Mouse (Mus musculus): ENCODE data around the gene Lipe. TPM values are rescaled to one million over a fixed set of nuclear protein-coding genes. Genes with fewer than 3 reads are reported as not detected.

Gene Lipe
- polyA plus RNA-seq, 2 experiments: 3.5 to 10.4 TPM

- Histone ChIP-seq H3K36me3 (ENCODE audit: control insufficient read depth, insufficient read depth, low read length) (peaks cover 89% of the 10 kb centered on the region), H3K9ac (ENCODE audit: low read depth, low read length, severe bottlenecking) (no peak overlapping the region), H3K9me3 (ENCODE audit: control insufficient read depth, low read length) (no peaks in the 10 kb centered on the region), H3K4me2 (replicated peaks; ENCODE audit: low read depth, low read length, severe bottlenecking) (no peak overlapping the region), H3K27me3 (ENCODE audit: control insufficient read depth, insufficient read depth, low read length) (no peaks in the 10 kb centered on the region), H3K4me3 (replicated peaks; ENCODE audit: low read length) (no peak overlapping the region), H3K4me1 (ENCODE audit: control insufficient read depth, insufficient read depth, low read length) (no peaks in the 10 kb centered on the region), H3K27ac (replicated peaks; ENCODE audit: low read depth, low read length) (no peak overlapping the region)
- 87% methylated on average over 17 of the region's 19 CpGs for WGBS
- no peak for ATAC-seq (ENCODE audit: low FRiP score, low read depth)
- no peak for TF ChIP-seq POLR2A (IDR thresholded peaks at IDR 0.05; ENCODE audit: borderline replicate concordance, extremely low read depth, insufficient read depth, insufficient read length)
- DNase-seq (ENCODE audit: low spot score): no peak
These were observed 39.7 kb downstream of the Lipe start for GRCm38 (mm10) chr7:25358721-25359206.

- Histone ChIP-seq H3K9ac (ENCODE audit: low read depth, low read length, severe bottlenecking) (no peak overlapping the region), H3K4me1 (ENCODE audit: control insufficient read depth, insufficient read depth, low read length) (no peaks in the 10 kb centered on the region), H3K4me2 (replicated peaks; ENCODE audit: low read depth, low read length, severe bottlenecking) (no peak overlapping the region), H3K36me3 (ENCODE audit: control insufficient read depth, insufficient read depth, low read length) (peaks cover 91% of the 10 kb centered on the region), H3K4me3 (replicated peaks; ENCODE audit: low read length) (no peak overlapping the region), H3K9me3 (ENCODE audit: control insufficient read depth, low read length) (no peaks in the 10 kb centered on the region), H3K27me3 (ENCODE audit: control insufficient read depth, insufficient read depth, low read length) (no peaks in the 10 kb centered on the region), H3K27ac (replicated peaks; ENCODE audit: low read depth, low read length) (no peak overlapping the region)
- 92% methylated on average over 8 of the region's 8 CpGs for WGBS
- TF ChIP-seq POLR2A (IDR thresholded peaks at IDR 0.05; ENCODE audit: borderline replicate concordance, extremely low read depth, insufficient read depth, insufficient read length): no peak
- DNase-seq (ENCODE audit: low spot score) (no peak), ATAC-seq (ENCODE audit: low FRiP score, low read depth) (no peak)
These were observed 49.6 kb downstream of the Lipe start for GRCm38 (mm10) chr7:25348861-25349260.

- H3K27me3 ChIP-seq (ENCODE audit: control insufficient read depth, insufficient read depth, low read length): no peaks in the 10 kb centered on the region
- no peak overlapping the region for H3K27ac ChIP-seq (replicated peaks; ENCODE audit: low read depth, low read length)
- H3K4me3 ChIP-seq (replicated peaks; ENCODE audit: low read length): no peak overlapping the region
- DNase-seq (ENCODE audit: low spot score): no peak
- no peaks in the 10 kb centered on the region for H3K9me3 ChIP-seq (ENCODE audit: control insufficient read depth, low read length)
- WGBS: 80% methylated on average over 19 of the region's 20 CpGs
- no peaks in the 10 kb centered on the region for H3K4me1 ChIP-seq (ENCODE audit: control insufficient read depth, insufficient read depth, low read length)
- H3K4me2 ChIP-seq (replicated peaks; ENCODE audit: low read depth, low read length, severe bottlenecking): no peak overlapping the region
- no peak for TF ChIP-seq POLR2A (IDR thresholded peaks at IDR 0.05; ENCODE audit: borderline replicate concordance, extremely low read depth, insufficient read depth, insufficient read length)
- ATAC-seq (ENCODE audit: low FRiP score, low read depth): no peak
- H3K36me3 ChIP-seq (ENCODE audit: control insufficient read depth, insufficient read depth, low read length): peaks cover 82% of the 10 kb centered on the region
- no peak overlapping the region for H3K9ac ChIP-seq (ENCODE audit: low read depth, low read length, severe bottlenecking)
These were observed 57.3 kb downstream of the Lipe start for GRCm38 (mm10) chr7:25341000-25341784.

- no peak overlapping the region for H3K9ac ChIP-seq (ENCODE audit: low read depth, low read length, severe bottlenecking)
- 89% methylated on average over 9 of the region's 9 CpGs for WGBS
- H3K4me2 ChIP-seq (replicated peaks; ENCODE audit: low read depth, low read length, severe bottlenecking): no peak overlapping the region
- H3K4me3 ChIP-seq (replicated peaks; ENCODE audit: low read length): no peak overlapping the region
- H3K9me3 ChIP-seq (ENCODE audit: control insufficient read depth, low read length): no peaks in the 10 kb centered on the region
- H3K27ac ChIP-seq (replicated peaks; ENCODE audit: low read depth, low read length): no peak overlapping the region
- ATAC-seq (ENCODE audit: low FRiP score, low read depth) (no peak), DNase-seq (ENCODE audit: low spot score) (no peak)
- no peak for TF ChIP-seq POLR2A (IDR thresholded peaks at IDR 0.05; ENCODE audit: borderline replicate concordance, extremely low read depth, insufficient read depth, insufficient read length)
- no peaks in the 10 kb centered on the region for H3K27me3 ChIP-seq (ENCODE audit: control insufficient read depth, insufficient read depth, low read length)
- no peaks in the 10 kb centered on the region for H3K4me1 ChIP-seq (ENCODE audit: control insufficient read depth, insufficient read depth, low read length)
- H3K36me3 ChIP-seq (ENCODE audit: control insufficient read depth, insufficient read depth, low read length): peaks cover 84% of the 10 kb centered on the region
These were observed 59.2 kb downstream of the Lipe start for GRCm38 (mm10) chr7:25339329-25339728.

- 83% methylated on average over 12 of the region's 12 CpGs for WGBS
- no peak overlapping the region for H3K4me2 ChIP-seq (replicated peaks; ENCODE audit: low read depth, low read length, severe bottlenecking)
- H3K4me3 ChIP-seq (replicated peaks; ENCODE audit: low read length): no peak overlapping the region
- no peak for TF ChIP-seq POLR2A (IDR thresholded peaks at IDR 0.05; ENCODE audit: borderline replicate concordance, extremely low read depth, insufficient read depth, insufficient read length)
- no peaks in the 10 kb centered on the region for H3K9me3 ChIP-seq (ENCODE audit: control insufficient read depth, low read length)
- H3K27me3 ChIP-seq (ENCODE audit: control insufficient read depth, insufficient read depth, low read length): no peaks in the 10 kb centered on the region
- ATAC-seq (ENCODE audit: low FRiP score, low read depth): no peak
- H3K4me1 ChIP-seq (ENCODE audit: control insufficient read depth, insufficient read depth, low read length): no peaks in the 10 kb centered on the region
- DNase-seq (ENCODE audit: low spot score): no peak
- no peak overlapping the region for H3K27ac ChIP-seq (replicated peaks; ENCODE audit: low read depth, low read length)
- peaks cover 69% of the 10 kb centered on the region for H3K36me3 ChIP-seq (ENCODE audit: control insufficient read depth, insufficient read depth, low read length)
- no peak overlapping the region for H3K9ac ChIP-seq (ENCODE audit: low read depth, low read length, severe bottlenecking)
These were observed 64.0 kb downstream of the Lipe start for GRCm38 (mm10) chr7:25334472-25334871.

All from limb, embryonic 14.5 days (tissue).